Mouse (Mus musculus) lung, embryonic 15.5 days (tissue): ENCODE data around the gene 1700001C19Rik. TPM values are rescaled to one million over a fixed set of nuclear protein-coding genes. Genes with fewer than 3 reads are reported as not detected.

Experiments used
- ATAC-seq: fragments of 200-750 bp; cut with Nextera tagmentation; 2 replicates; pipeline ENCODE4 v1.8.0; 2017; ENCODE audit warnings: moderate number of reproducible peaks, borderline replicate concordance; ENCODE audit not compliant: low FRiP score, low TSS enrichment; ENCODE audit errors: extremely low read depth
- H3K27ac ChIP-seq: fragments of 300-500 bp; sonication (generic); 2 replicates; pipeline ENCODE4 v1.5.1; 2015; ENCODE audit warnings: moderate library complexity, mild to moderate bottlenecking, inconsistent platforms
- H3K27me3 ChIP-seq: fragments of 300-500 bp; sonication (generic); 2 replicates; pipeline ENCODE4 v1.6.1; 2015; ENCODE audit warnings: inconsistent platforms
- H3K36me3 ChIP-seq: fragments of 300-500 bp; sonication (generic); 2 replicates; pipeline ENCODE4 v1.6.1; 2015; ENCODE audit warnings: inconsistent platforms
- H3K4me1 ChIP-seq: fragments of 300-500 bp; sonication (generic); 2 replicates; pipeline ENCODE4 v1.6.1; 2015; ENCODE audit warnings: inconsistent platforms
- H3K4me2 ChIP-seq: fragments of 300-500 bp; sonication (generic); 2 replicates; pipeline ENCODE4 v1.6.1; 2015; ENCODE audit warnings: inconsistent platforms, mild to moderate bottlenecking, moderate library complexity
- H3K4me3 ChIP-seq: fragments of 300-500 bp; sonication (generic); 2 replicates; pipeline ENCODE4 v1.5.1; 2015; ENCODE audit warnings: mild to moderate bottlenecking, inconsistent platforms
- H3K9ac ChIP-seq: fragments of 300-500 bp; sonication (generic); 2 replicates; pipeline ENCODE4 v1.6.1; 2015; ENCODE audit warnings: inconsistent platforms
- H3K9me3 ChIP-seq: fragments of 300-500 bp; sonication (generic); 2 replicates; pipeline ENCODE4 v1.6.1; 2016; ENCODE audit warnings: inconsistent platforms
- WGBS: fragments of 180-500 bp; shearing (Covaris S2); methylation state at CpG from one replicate; pipeline ENCODE4 v1.1.7; 2015; 5-methylcytosine and 5-hydroxymethylcytosine counted together
- polyA plus RNA-seq: library from polyadenylated mRNA; unstranded; fragments of >200 nt; fragmentation: Nextera tagmentation; extraction: Ambion mirVana; gene quantifications from 2 replicates; pipeline ENCODE4 v1.2.1, GENCODE M21; 2015

1700001C19Rik gene
- polyA plus RNA-seq, 1 experiment from 2014 or later: 0.14 TPM

DNA sequence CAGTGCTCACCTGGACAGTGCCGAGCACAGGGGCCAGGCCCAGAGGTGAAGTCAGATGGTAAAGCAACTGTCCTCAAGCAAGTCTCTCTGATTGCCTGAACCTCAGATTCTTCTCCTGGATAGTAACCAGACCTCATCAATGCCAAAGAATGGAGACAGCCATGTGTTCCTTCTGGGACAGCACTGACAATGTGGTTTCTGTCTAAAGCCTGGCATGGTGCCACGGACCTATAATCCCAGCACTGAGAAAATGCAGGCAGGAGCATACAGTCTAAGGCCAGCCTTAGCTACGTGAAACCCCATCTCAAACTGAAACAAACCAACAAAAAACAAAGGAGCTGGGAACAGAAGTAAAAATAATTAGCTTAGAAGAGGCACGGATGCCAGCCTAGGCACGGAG, 33.5 kb upstream of the 1700001C19Rik start:
- Histone ChIP-seq H3K4me3 (no peak overlapping the region), H3K9me3 (no peaks in the 10 kb centered on the region), H3K4me1 (peaks cover 32% of the 10 kb centered on the region), H3K27me3 (peaks cover 20% of the 10 kb centered on the region), H3K9ac (no peak overlapping the region), H3K36me3 (no peaks in the 10 kb centered on the region), H3K4me2 (no peak overlapping the region), H3K27ac (no peak overlapping the region)
- 73% methylated on average over 5 of the region's 5 CpGs for WGBS
- ATAC-seq: no peak

DNA sequence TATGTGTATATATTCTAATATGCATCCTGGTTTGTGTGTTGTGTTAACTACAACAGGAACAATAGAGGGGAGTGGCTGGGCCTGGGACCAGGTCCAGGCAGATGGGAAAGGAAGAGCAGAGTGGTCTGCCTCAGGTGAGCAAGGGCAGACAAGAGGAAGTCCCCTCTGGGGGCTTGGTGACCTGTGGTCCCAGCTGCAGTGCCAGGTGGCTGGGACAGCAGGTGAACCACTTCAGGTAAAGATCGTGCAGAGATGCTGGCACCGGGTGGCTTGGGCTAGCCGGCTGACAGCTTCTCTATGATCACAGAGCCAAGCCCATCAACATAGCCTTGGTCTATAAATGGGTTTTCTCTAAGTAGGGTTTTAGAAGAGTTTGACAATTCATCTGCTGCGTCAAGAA, 32.9 kb upstream of the 1700001C19Rik start:
- H3K4me3 ChIP-seq: no peak overlapping the region
- no peak overlapping the region for H3K27ac ChIP-seq
- H3K36me3 ChIP-seq: no peaks in the 10 kb centered on the region
- WGBS: 86% methylated on average over 4 of the region's 4 CpGs
- ATAC-seq: no peak
- H3K9me3 ChIP-seq: no peaks in the 10 kb centered on the region
- peaks cover 25% of the 10 kb centered on the region for H3K27me3 ChIP-seq
- no peak overlapping the region for H3K9ac ChIP-seq
- H3K4me2 ChIP-seq: no peak overlapping the region
- peaks cover 32% of the 10 kb centered on the region for H3K4me1 ChIP-seq

DNA sequence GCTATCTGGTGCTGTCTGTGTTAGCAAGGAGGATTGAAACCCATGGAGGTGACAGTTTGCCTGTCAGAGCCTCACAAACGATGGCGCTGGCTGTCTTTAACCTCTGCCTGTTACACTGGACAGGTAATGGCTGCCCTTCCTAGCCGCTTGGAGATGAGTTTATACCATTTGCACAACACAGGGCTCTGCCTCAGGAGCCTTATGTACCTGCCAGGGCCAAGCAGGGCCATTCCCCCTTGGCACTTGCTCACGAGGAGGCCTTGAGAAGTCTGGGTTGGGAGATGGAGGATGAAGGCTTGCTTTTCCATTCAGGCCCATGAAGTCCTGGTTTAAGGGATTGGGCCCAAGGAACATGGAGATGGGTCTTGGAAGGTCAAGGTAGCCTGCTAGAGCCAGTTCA, 32.5 kb upstream of the 1700001C19Rik start:
- 82% methylated on average over 4 of the region's 4 CpGs for WGBS
- Histone ChIP-seq H3K36me3 (no peaks in the 10 kb centered on the region), H3K27me3 (peaks cover 30% of the 10 kb centered on the region), H3K9ac (no peak overlapping the region), H3K4me3 (no peak overlapping the region), H3K4me1 (peaks cover 32% of the 10 kb centered on the region), H3K9me3 (no peaks in the 10 kb centered on the region), H3K4me2 (no peak overlapping the region), H3K27ac (no peak overlapping the region)
- no peak for ATAC-seq

DNA sequence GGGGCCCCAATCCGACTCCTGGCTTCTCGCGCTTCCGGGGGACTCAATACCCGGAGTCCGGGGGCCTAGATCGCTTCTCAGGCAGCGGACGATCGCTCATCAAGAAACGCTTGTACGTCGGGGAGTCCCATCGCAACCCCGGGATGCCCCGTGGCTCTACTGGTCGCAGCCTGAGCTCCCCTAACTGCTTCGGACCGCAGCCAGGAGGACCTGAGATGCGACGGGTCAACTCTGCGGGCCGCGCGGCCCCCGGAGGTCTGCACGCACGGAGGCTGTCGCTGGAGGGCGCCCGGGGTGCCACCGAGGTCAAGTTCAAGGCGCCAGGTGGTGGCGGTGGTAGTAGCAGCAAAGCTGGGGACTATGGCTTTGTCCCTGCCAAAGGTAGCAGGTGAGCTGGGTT, 31.3 kb upstream of the 1700001C19Rik start:
- Histone ChIP-seq H3K9ac (no peak overlapping the region), H3K4me3 (no peak overlapping the region; the same call in 1 of the 2 replicates), H3K4me1 (peaks cover 39% of the 10 kb centered on the region), H3K27ac (no peak overlapping the region), H3K9me3 (no peaks in the 10 kb centered on the region), H3K27me3 (peaks cover 38% of the 10 kb centered on the region), H3K36me3 (no peaks in the 10 kb centered on the region), H3K4me2 (peak overlapping the region; percentile 35)
- 16% methylated on average over 34 of the region's 34 CpGs for WGBS
- ATAC-seq: no peak

DNA sequence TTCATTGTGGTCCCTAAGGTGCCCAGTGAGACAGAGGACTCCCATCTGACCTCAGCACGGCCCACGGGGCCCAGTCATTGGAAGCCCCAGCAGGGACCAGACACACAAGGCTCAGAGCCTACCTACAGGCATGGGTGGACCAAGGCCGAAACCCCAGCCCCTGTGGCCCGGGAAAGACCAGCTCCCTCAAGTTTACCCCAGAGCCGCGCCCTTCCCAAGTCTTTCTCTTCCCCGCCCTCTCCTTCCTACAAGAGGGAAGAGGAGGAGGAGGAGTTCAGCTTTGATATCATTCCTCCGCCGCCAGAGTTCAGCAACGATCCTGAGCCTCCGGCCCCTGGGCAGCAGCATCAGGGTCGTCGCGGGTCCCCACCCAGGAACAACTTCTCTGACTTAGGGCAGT, 30.9 kb upstream of the 1700001C19Rik start:
- Histone ChIP-seq H3K4me1 (peaks cover 39% of the 10 kb centered on the region), H3K27me3 (peaks cover 38% of the 10 kb centered on the region), H3K9me3 (no peaks in the 10 kb centered on the region), H3K9ac (no peak overlapping the region), H3K4me2 (peak overlapping the region; percentile 35), H3K4me3 (no peak overlapping the region; the same call in 1 of the 2 replicates), H3K36me3 (no peaks in the 10 kb centered on the region), H3K27ac (no peak overlapping the region)
- WGBS: 34% methylated on average over 14 of the region's 14 CpGs
- ATAC-seq: no peak

DNA sequence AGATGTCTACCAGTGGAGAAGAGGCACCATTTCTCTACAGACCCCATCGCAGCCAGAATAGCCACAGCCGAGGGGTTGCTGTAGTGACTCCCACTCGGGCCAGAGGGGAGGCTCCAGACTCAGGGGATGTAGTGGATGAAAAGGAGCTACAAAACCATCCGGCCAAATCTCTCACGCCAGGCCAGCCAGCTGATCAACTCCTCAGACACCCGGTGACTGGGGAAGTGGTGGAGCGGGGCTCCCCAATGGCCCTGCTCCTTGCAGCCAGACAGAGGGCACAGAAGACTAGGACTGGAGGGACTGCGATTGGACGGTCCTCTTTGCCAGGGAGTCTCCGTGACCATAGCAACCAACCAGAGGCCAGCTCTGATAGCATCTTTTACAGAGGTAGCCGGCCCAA, 30.5 kb upstream of the 1700001C19Rik start:
- Histone ChIP-seq H3K27me3 (peaks cover 38% of the 10 kb centered on the region), H3K27ac (no peak overlapping the region), H3K36me3 (no peaks in the 10 kb centered on the region), H3K4me1 (peaks cover 38% of the 10 kb centered on the region), H3K9ac (no peak overlapping the region), H3K9me3 (no peaks in the 10 kb centered on the region), H3K4me3 (no peak overlapping the region), H3K4me2 (no peak overlapping the region)
- no peak for ATAC-seq
- WGBS: 71% methylated on average over 11 of the region's 11 CpGs

DNA sequence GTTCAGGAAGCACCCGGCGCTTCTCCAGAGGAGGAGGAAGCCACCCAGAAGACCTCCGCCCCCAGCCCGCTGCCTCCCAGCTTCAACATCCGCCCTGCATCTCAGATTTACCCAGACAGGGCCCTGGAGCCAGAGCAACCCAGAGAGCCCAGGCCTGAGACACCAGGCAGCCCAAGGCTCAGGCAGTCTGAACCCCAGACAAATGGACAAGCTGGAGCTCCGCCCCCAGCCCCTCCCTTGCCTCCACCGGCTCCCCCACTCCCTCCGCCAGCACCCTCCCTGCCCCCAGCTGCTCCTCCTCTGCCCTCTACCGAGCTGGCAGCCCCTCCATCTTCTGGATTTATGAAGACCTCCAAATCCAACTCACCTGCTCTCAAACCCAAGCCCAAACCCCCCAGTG, 29.1 kb upstream of the 1700001C19Rik start:
- Histone ChIP-seq H3K36me3 (no peaks in the 10 kb centered on the region), H3K4me2 (no peak overlapping the region), H3K4me1 (peaks cover 45% of the 10 kb centered on the region), H3K9ac (no peak overlapping the region), H3K9me3 (no peaks in the 10 kb centered on the region), H3K4me3 (no peak overlapping the region), H3K27me3 (peaks cover 38% of the 10 kb centered on the region), H3K27ac (no peak overlapping the region)
- 36% methylated on average over 9 of the region's 9 CpGs for WGBS
- ATAC-seq: no peak

DNA sequence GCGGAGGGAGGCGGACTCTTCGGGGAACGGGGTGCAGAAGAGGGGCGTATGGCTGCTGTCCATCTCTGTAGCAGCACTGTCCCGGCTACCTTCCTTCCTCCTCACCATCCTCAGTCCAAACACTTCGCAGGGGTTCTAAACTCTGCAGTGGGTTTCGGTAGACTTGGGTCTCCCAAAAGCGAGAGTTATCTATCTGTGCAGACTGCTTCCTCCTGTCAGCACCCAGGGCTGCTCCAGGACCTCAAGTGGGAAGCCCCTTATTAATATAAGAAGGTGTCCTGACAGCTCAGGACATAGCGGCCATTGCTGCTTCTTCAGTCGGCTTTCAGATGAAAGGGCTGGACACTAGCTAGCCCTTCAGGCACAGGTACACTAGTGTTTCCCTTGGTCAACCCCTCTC, 27.8 kb upstream of the 1700001C19Rik start:
- no peak for ATAC-seq

DNA sequence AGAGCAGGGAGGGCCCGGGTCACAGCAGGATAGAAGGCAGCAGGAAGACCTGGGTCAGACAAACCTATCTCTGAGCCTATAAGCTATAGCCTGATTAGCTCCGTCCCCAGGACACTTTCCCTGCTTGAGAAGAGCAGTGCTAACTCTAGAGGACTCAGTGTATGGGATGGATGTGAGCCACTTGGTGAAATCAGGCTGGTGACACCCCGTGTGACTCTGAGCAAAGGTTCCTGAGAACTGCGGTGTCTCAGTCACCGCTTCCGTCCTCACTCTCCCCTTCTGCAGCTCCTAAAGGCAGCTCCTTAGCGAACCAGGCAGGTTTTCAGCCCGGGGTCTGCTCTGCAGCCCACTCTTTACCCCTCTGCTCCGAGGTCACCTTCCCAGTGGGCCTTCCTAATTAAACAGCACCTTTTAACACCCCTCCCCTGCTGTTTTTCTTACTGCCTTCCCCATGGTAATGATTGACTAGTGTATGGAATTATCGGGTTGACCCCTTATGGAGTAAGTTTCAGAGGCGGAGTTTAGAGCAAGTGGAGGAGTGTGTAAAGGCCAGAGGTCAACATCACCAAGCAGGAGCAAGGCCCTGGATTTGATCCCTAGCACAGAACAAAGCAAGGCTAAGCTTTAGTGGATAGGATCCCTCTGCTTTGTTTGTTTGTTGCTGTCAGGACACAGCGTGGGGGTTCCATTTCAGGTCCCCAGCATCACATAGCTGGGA, 27.2 kb upstream of the 1700001C19Rik start:
- Histone ChIP-seq H3K4me3 (no peak overlapping the region), H3K4me2 (no peak overlapping the region), H3K9ac (no peak overlapping the region), H3K27ac (no peak overlapping the region), H3K4me1 (peaks cover 44% of the 10 kb centered on the region), H3K36me3 (no peaks in the 10 kb centered on the region), H3K9me3 (no peaks in the 10 kb centered on the region), H3K27me3 (peaks cover 38% of the 10 kb centered on the region)
- WGBS: 38% methylated on average over 12 of the region's 12 CpGs
- no peak for ATAC-seq

More for the DNA sequence above, 27.8 kb upstream of the 1700001C19Rik start:
- WGBS: 65% methylated on average over 11 of the region's 11 CpGs
- no peak overlapping the region for H3K27ac ChIP-seq
- H3K4me2 ChIP-seq: no peak overlapping the region
- peaks cover 40% of the 10 kb centered on the region for H3K4me1 ChIP-seq
- no peak overlapping the region for H3K9ac ChIP-seq
- H3K27me3 ChIP-seq: peaks cover 38% of the 10 kb centered on the region
- no peaks in the 10 kb centered on the region for H3K9me3 ChIP-seq
- no peaks in the 10 kb centered on the region for H3K36me3 ChIP-seq
- H3K4me3 ChIP-seq: no peak overlapping the region

DNA sequence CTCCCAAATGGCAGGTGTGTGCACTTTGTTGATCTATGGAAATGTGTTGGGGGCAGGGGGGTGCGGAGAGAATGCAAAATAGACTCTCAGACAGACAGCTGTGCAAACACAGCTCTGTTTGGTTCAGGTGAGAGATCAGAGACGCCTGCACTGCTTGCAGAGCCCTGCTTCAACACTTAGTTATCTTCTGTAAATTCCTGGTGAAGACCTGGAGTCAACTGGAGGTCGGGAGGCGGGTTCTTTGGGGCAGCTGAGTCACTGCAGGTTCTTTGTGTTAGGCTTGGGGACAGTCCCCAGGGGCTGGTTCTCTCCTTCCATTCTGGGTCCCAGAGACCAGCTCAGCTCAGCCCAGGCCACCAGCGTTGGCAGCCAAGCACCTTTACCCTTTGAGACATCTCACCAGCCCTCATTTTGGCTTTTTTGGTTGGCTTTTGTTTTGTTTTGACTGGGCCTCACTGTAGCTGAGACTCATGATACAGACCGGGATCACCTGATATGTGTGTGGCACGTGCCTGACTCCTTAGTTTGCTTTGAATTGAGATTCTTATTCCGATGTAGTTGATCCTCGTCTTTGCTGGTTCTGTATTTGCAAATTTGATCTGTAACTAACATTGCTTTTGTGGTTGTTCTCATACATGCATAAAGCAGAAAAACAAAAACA, 25.7 kb upstream of the 1700001C19Rik start:
- H3K9me3 ChIP-seq: no peaks in the 10 kb centered on the region
- H3K36me3 ChIP-seq: no peaks in the 10 kb centered on the region
- H3K4me1 ChIP-seq: peaks cover 38% of the 10 kb centered on the region
- peaks cover 31% of the 10 kb centered on the region for H3K27me3 ChIP-seq
- H3K9ac ChIP-seq: no peak overlapping the region
- no peak overlapping the region for H3K4me3 ChIP-seq
- WGBS: 23% methylated on average over 9 of the region's 9 CpGs
- H3K27ac ChIP-seq: peak overlapping the region; percentile 74
- no peak overlapping the region for H3K4me2 ChIP-seq
- ATAC-seq: peak; percentile 65; the same call in 1 of the 2 replicates

DNA sequence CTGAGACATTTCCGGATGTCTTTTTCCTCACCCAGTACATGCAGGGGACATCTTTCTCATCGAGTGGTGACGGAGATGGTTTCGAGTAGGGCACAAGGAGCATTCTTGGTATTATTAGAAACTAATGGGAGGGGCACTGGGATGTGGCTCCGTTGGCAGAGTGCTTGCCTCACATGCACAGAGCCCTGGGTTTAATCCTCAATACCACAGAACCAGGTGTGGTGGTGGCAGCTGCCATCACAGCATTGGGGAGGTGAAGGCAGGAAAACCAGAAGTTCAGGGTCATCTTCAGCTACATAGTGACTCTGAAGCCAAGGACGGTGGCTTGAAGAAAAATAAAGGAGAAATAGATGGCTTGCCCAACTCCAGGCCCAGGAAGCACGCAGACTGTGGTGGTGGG, 25.0 kb upstream of the 1700001C19Rik start:
- Histone ChIP-seq H3K4me2 (no peak overlapping the region), H3K9ac (no peak overlapping the region), H3K36me3 (no peaks in the 10 kb centered on the region), H3K4me3 (no peak overlapping the region), H3K9me3 (no peaks in the 10 kb centered on the region), H3K27me3 (peaks cover 24% of the 10 kb centered on the region; the same call in 1 of the 2 replicates), H3K4me1 (peaks cover 34% of the 10 kb centered on the region), H3K27ac (peak overlapping the region; percentile 74)
- WGBS: 51% methylated on average over 7 of the region's 7 CpGs
- no peak for ATAC-seq

DNA sequence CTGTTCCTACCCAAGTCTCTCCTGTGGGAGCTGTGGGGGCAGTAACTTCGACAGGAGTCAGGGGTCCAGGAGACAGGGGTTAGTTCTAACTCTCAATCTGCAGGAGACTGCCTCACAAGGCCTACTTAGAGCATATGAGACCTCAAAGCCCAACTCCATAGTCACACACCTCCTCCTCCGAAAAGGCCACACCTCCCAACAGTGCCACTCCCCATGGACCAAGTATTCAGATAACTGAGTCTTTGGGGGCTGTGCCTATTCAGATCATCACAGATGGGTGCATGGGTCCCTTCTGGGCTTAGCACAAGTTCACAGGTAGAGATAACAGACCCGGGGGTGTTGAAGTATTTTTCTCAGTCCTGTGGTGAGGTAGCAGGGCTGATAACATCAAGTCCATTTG, 24.5 kb upstream of the 1700001C19Rik start:
- peaks cover 19% of the 10 kb centered on the region; the same call in 1 of the 2 replicates for H3K27me3 ChIP-seq
- H3K27ac ChIP-seq: peak overlapping the region; percentile 74
- no peaks in the 10 kb centered on the region for H3K36me3 ChIP-seq
- H3K4me1 ChIP-seq: peaks cover 34% of the 10 kb centered on the region
- H3K4me2 ChIP-seq: no peak overlapping the region
- no peaks in the 10 kb centered on the region for H3K9me3 ChIP-seq
- no peak for ATAC-seq
- 36% methylated on average over 3 of the region's 3 CpGs for WGBS
- no peak overlapping the region for H3K9ac ChIP-seq
- H3K4me3 ChIP-seq: no peak overlapping the region
